Mouse (Mus musculus) embryonic facial prominence, embryonic 13.5 days (tissue): ENCODE data around the gene Tbp. TPM values are rescaled to one million over a fixed set of nuclear protein-coding genes. Genes with fewer than 3 reads are reported as not detected.

Experiments
- ATAC-seq: fragments of 200-750 bp; cut with Nextera tagmentation; 2 replicates; pipeline ENCODE4 v1.8.0; 2017; ENCODE audit warnings: low read depth; ENCODE audit not compliant: insufficient number of reproducible peaks, insufficient read depth, low FRiP score, low TSS enrichment
- H3K27ac ChIP-seq: fragments of 300-500 bp; sonication (generic); 2 replicates; pipeline ENCODE4 v1.5.1; 2015; ENCODE audit warnings: moderate library complexity, mild to moderate bottlenecking, inconsistent platforms
- H3K27me3 ChIP-seq: fragments of 300-500 bp; sonication (generic); 2 replicates; pipeline ENCODE4 v1.6.1; 2015; ENCODE audit warnings: mild to moderate bottlenecking, inconsistent platforms
- H3K36me3 ChIP-seq: fragments of 300-500 bp; sonication (generic); 2 replicates; pipeline ENCODE4 v1.6.1; 2015; ENCODE audit warnings: mild to moderate bottlenecking, inconsistent platforms
- H3K4me1 ChIP-seq: fragments of 300-500 bp; sonication (generic); 2 replicates; pipeline ENCODE4 v1.6.1; 2015; ENCODE audit warnings: inconsistent platforms
- H3K4me2 ChIP-seq: fragments of 300-500 bp; sonication (generic); 2 replicates; pipeline ENCODE4 v1.6.1; 2015; ENCODE audit warnings: moderate library complexity, mild to moderate bottlenecking, inconsistent platforms
- H3K4me3 ChIP-seq: fragments of 300-500 bp; sonication (generic); 2 replicates; pipeline ENCODE4 v1.5.1; 2015; ENCODE audit warnings: mild to moderate bottlenecking, inconsistent platforms
- H3K9ac ChIP-seq: fragments of 300-500 bp; sonication (generic); 2 replicates; pipeline ENCODE4 v1.6.1; 2015; ENCODE audit warnings: mild to moderate bottlenecking, inconsistent platforms
- H3K9me3 ChIP-seq: fragments of 300-500 bp; sonication (generic); 2 replicates; pipeline ENCODE4 v1.6.1; 2016; ENCODE audit warnings: inconsistent platforms
- WGBS: fragments of 180-500 bp; shearing (Covaris S2); methylation state at CpG from one replicate; pipeline ENCODE4 v1.1.7; 2015; ENCODE audit warnings: mixed read lengths; 5-methylcytosine and 5-hydroxymethylcytosine counted together
- polyA plus RNA-seq: library from polyadenylated mRNA; unstranded; fragments of >200 nt; fragmentation: Nextera tagmentation; extraction: Ambion mirVana; gene quantifications from 2 replicates; pipeline ENCODE4 v1.2.1, GENCODE M21; 2015

Tbp gene
- polyA plus RNA-seq = 52.1 and 54.0 TPM in 2 replicates

DNA sequence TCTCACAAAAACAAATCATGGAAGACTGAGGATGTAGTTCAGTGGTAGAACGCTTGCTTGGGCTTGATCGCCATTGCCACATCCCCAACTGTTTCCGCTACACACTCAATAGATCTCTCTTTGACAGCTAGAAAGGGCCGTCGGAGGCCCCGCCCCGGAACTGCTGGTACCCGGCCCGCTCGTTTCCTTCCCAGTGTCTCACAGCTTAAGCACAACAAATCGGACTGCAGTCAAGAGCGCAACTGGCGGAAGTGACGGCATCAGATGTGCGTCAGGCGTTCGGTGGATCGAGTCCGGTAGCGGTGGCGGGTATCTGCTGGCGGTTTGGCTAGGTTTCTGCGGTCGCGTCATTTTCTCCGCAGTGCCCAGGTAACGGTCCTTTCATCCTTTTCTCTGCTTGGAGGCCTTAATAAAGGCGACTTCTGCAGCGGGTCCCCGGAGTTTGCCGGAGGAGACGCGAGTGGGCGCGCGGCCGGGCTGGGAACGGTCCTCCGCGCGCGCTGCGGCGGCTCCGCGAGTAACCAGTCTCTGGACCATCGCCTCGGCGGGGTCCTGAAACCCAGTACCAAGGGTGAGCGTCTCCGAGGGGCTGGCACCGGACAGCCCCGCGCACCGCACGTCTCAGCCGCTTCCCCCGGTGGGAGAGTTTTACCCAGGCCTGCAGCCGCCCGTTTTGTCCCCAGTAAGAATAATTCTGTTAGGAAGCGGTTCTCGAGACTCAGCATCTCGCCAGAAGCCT lies at the start of gene Tbp, which contains the start of gene Psmb1:
Gene Tbp, plus strand, starts transcription at position 233 of the 739 bp plus-strand sequence.
Gene Psmb1, minus strand, starts transcription at position 96 of the 739 bp plus-strand sequence.
- Histone ChIP-seq H3K27ac (peak within 1 kb of the TSS; percentile 95), H3K4me3 (peak within 1 kb of the TSS; percentile 84), H3K4me2 (peak within 1 kb of the TSS; percentile 82), H3K4me1 (peaks cover 29% of the 10 kb centered on the region), H3K9ac (peak within 1 kb of the TSS; percentile 94), H3K9me3 (no peaks in the 10 kb centered on the region), H3K36me3 (peaks cover 24% of the 10 kb centered on the region), H3K27me3 (no peaks in the 10 kb centered on the region)
- under 1% methylated on average over 63 of the region's 63 CpGs for WGBS
- ATAC-seq = peak; percentile 91

GRCm38 (mm10) chr17:15455203-15455602 lies 44.5 kb upstream of the Tbp start:
- Histone ChIP-seq H3K4me1 (no peaks in the 10 kb centered on the region), H3K4me3 (no peak overlapping the region), H3K27me3 (no peaks in the 10 kb centered on the region), H3K4me2 (no peak overlapping the region), H3K36me3 (no peaks in the 10 kb centered on the region), H3K27ac (no peak overlapping the region), H3K9me3 (no peaks in the 10 kb centered on the region), H3K9ac (no peak overlapping the region)
- ATAC-seq = no peak
- 78% methylated on average over 4 of the region's 4 CpGs for WGBS

DNA sequence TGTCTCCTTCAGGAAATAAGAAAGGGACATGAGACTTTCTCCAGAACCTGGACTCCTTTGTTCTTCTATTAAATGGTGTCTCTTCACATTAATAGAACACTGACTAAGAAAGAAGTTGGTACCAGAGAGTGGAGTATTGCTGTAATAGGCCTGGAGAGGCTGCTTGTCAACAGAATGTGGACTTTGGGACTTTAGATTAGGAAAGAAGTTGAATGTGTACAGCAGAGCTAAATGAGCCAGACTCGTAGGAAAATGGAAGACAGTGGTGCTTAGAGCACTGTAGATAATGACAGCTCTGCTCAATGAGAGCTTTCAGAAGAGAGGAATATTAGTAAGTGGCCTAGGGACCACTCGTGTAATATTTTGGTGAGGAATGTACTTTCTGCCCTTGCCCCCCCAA lies 43.1 kb upstream of the Tbp start:
- Histone ChIP-seq H3K36me3 (no peaks in the 10 kb centered on the region), H3K4me1 (no peaks in the 10 kb centered on the region), H3K4me2 (no peak overlapping the region), H3K9ac (no peak overlapping the region), H3K27me3 (no peaks in the 10 kb centered on the region), H3K27ac (no peak overlapping the region), H3K9me3 (no peaks in the 10 kb centered on the region), H3K4me3 (no peak overlapping the region)
- no peak for ATAC-seq
- WGBS = 83% methylated on average over 2 of the region's 2 CpGs

- H3K9ac ChIP-seq = no peak overlapping the region
- H3K4me1 ChIP-seq = no peaks in the 10 kb centered on the region
- peaks cover 7% of the 10 kb centered on the region; the same call in 1 of the 2 replicates for H3K36me3 ChIP-seq
- H3K4me3 ChIP-seq = no peak overlapping the region
- H3K27me3 ChIP-seq = no peaks in the 10 kb centered on the region
- no peaks in the 10 kb centered on the region for H3K9me3 ChIP-seq
- WGBS = 86% methylated on average over 4 of the region's 4 CpGs
- no peak for ATAC-seq
- H3K4me2 ChIP-seq = no peak overlapping the region
- no peak overlapping the region for H3K27ac ChIP-seq
Observed at GRCm38 (mm10) chr17:15459761-15460160, 39.9 kb upstream of the Tbp start.

DNA sequence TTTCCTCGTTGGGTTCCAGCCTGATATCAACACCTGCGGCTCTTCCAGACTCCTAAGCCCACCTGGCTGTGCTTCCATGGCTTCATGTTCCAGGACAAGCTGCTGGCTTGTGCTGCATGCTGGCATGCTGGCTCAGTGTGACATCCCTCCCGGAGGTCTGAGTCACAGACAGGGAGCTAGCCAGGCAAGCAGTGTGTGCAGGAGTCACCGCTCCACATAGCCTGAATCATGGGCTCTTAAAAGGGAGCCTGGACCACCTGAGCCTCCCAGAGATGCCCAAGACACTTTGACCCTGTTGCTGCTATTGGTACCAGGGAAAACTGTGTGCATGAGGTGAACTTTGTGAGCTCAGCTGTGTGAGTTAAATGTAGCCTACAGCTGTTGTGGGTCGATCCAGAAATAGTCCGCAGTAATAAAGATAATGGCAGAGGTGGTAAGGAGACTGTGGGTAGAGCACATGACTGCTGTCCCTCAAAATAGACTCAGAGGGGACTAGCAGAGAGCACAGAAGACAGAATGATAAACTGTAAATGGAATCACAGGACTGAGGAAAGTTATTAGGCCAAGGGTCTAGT lies 37.7 kb upstream of the Tbp start:
- no peaks in the 10 kb centered on the region for H3K27me3 ChIP-seq
- no peaks in the 10 kb centered on the region for H3K4me1 ChIP-seq
- H3K36me3 ChIP-seq = peaks cover 11% of the 10 kb centered on the region
- WGBS = 95% methylated on average over 6 of the region's 6 CpGs
- H3K9ac ChIP-seq = no peak overlapping the region
- ATAC-seq = no peak
- no peaks in the 10 kb centered on the region for H3K9me3 ChIP-seq
- H3K4me2 ChIP-seq = no peak overlapping the region
- no peak overlapping the region for H3K4me3 ChIP-seq
- H3K27ac ChIP-seq = no peak overlapping the region

GRCm38 (mm10) chr17:15467669-15468068 lies 32.0 kb upstream of the Tbp start:
- Histone ChIP-seq H3K4me2 (no peak overlapping the region), H3K36me3 (peaks cover 44% of the 10 kb centered on the region), H3K27me3 (no peaks in the 10 kb centered on the region), H3K4me3 (no peak overlapping the region), H3K27ac (no peak overlapping the region), H3K9ac (no peak overlapping the region), H3K9me3 (no peaks in the 10 kb centered on the region), H3K4me1 (no peaks in the 10 kb centered on the region)
- 28% methylated on average over 5 of the region's 5 CpGs for WGBS
- no peak for ATAC-seq

DNA sequence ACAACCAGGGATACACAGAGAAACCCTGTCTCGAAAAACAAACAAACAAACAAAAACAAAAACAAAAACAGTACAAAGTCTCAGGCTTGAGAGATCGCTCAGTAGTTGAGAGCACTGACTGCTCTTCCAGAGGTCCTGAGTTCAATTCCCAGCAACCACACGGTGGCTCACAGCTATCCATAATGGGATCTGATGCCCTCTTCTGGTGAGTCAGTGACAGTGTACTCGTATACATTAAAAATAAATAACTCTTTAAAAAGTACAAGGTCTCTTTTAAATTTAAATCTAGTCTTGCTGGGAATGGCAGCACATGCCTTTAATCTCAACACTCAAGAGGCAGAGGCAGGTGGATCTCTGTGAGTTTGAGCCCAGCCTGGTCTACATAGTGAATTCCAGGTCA lies 27.0 kb upstream of the Tbp start:
- no peaks in the 10 kb centered on the region for H3K4me1 ChIP-seq
- 89% methylated on average over 4 of the region's 4 CpGs for WGBS
- H3K27ac ChIP-seq = no peak overlapping the region
- H3K36me3 ChIP-seq = peaks cover 82% of the 10 kb centered on the region
- no peak overlapping the region for H3K9ac ChIP-seq
- ATAC-seq = no peak
- H3K9me3 ChIP-seq = no peaks in the 10 kb centered on the region
- no peak overlapping the region for H3K4me3 ChIP-seq
- no peak overlapping the region for H3K4me2 ChIP-seq
- no peaks in the 10 kb centered on the region for H3K27me3 ChIP-seq

DNA sequence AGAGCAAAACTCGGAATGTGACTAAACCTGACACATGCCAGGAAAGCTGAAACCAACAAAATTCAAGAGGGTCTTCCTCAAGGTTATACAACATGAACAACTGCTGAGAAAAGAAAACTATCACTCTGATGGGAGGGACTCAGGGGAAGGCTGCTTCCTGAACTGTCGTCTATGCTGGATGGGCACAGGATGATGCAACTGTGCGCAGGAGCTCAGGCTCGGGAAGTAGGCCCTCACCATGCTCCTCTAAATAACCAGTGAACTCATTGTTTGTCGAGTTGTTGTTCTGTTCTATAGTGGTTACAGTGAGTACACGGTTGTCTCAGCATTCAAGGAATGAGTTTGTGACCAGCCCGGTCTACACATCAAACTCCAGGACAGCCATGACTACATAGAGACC lies 9.1 kb upstream of the Tbp start:
- WGBS = 92% methylated on average over 7 of the region's 7 CpGs

DNA sequence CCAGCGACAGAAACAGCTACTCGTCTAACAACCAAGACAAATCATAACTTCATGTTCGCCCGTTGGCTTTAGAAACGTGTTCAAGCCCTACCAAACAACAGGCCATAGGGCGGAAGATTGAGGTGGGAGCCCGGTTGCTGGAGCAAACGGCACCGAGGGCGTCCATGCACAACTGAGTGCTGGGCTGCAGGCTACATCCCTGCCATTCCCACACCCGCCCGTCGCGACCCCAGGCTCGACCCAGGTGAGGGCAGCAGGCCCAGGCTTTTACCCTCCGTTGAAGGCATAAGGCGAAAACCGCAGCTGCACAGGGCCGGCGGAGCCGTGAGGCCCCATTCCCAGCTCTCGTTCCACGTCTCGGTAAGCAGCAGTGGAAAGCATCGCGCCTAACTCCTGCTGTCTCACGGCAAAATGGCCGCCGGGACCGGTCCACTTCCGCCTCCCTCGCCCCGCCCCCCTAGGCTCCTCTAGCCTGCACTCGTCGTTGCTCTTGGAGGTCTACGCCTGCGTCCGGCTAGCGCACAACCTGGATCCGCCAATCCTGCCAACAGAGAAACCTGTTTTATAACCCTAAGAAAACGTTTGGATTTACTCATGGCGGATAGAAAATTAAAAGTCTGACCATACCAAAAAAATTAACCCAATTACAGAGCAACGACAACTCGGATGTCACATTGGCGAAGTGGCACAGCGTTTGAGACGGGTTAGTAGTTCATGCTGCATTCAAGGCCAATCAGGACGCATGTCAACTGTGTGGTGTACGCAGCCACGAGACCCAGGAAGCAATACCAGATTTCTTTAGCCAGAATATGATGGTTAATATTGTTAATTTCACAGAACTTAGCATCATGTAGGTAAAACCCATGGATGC lies 1.6 kb upstream of the Tbp start:
- Histone ChIP-seq H3K9me3 (no peaks in the 10 kb centered on the region), H3K27me3 (no peaks in the 10 kb centered on the region), H3K4me3 (peak overlapping the region; percentile 84), H3K4me2 (peak overlapping the region; percentile 82), H3K27ac (peak overlapping the region; percentile 95), H3K4me1 (peaks cover 29% of the 10 kb centered on the region), H3K9ac (peak overlapping the region; percentile 91), H3K36me3 (peaks cover 23% of the 10 kb centered on the region)
- ATAC-seq = peak; percentile 94
- 1% methylated on average over 50 of the region's 50 CpGs for WGBS

More for the DNA sequence above, 9.1 kb upstream of the Tbp start:
- no peak overlapping the region for H3K4me2 ChIP-seq
- ATAC-seq = no peak
- H3K4me3 ChIP-seq = no peak overlapping the region
- H3K9ac ChIP-seq = no peak overlapping the region
- H3K27me3 ChIP-seq = no peaks in the 10 kb centered on the region
- H3K27ac ChIP-seq = no peak overlapping the region
- H3K4me1 ChIP-seq = no peaks in the 10 kb centered on the region
- peaks cover 60% of the 10 kb centered on the region for H3K36me3 ChIP-seq
- no peaks in the 10 kb centered on the region for H3K9me3 ChIP-seq

GRCm38 (mm10) chr17:15498753-15499113 lies 955 bp upstream of the Tbp start:
- Histone ChIP-seq H3K9me3 (no peaks in the 10 kb centered on the region), H3K4me2 (peak overlapping the region; percentile 82), H3K4me1 (peaks cover 29% of the 10 kb centered on the region), H3K27ac (peak overlapping the region; percentile 95; the same call in 1 of the 2 replicates), H3K27me3 (no peaks in the 10 kb centered on the region), H3K4me3 (peak overlapping the region; percentile 84), H3K36me3 (peaks cover 21% of the 10 kb centered on the region), H3K9ac (peak overlapping the region; percentile 91)
- ATAC-seq = no peak
- WGBS = 43% methylated on average over 7 of the region's 7 CpGs

DNA sequence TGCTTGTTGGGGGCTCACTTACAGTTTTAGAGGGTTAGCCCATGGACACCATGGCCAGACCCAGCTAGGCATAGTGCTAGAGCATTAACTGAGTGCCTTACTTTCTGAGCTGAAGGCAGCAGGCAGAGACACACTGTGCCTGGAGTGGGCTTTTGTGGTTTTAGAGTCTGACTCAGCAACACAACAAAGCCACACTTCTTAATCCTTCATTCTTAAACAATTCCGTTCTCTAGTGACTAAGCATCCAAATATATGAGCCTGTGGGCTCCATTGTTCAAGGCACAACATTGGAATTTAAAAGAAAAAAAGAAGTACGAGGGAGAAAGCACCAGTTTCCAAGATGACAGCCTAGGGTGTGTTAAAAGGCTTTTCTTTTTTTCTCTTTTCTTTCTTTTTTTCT lies 11.0 kb downstream of the Tbp start:
- WGBS = 85% methylated on average over 2 of the region's 2 CpGs
- H3K4me1 ChIP-seq = no peaks in the 10 kb centered on the region
- peaks cover 95% of the 10 kb centered on the region for H3K36me3 ChIP-seq
- no peak overlapping the region for H3K27ac ChIP-seq
- no peaks in the 10 kb centered on the region for H3K9me3 ChIP-seq
- ATAC-seq = no peak
- H3K27me3 ChIP-seq = no peaks in the 10 kb centered on the region
- H3K9ac ChIP-seq = no peak overlapping the region
- no peak overlapping the region for H3K4me3 ChIP-seq
- no peak overlapping the region for H3K4me2 ChIP-seq
